Mouse (Mus musculus): ENCODE measurements at regions not wholly inside any gene's neighbourhood (a gene's known extent, or its start where the extent isn't known, plus 50 kb on each side); places are given as distances from the start of the nearest gene placed in this dataset.
A peak's percentile ranks its signal among the peaks of the same experiment; 100 is the strongest.

DNA sequence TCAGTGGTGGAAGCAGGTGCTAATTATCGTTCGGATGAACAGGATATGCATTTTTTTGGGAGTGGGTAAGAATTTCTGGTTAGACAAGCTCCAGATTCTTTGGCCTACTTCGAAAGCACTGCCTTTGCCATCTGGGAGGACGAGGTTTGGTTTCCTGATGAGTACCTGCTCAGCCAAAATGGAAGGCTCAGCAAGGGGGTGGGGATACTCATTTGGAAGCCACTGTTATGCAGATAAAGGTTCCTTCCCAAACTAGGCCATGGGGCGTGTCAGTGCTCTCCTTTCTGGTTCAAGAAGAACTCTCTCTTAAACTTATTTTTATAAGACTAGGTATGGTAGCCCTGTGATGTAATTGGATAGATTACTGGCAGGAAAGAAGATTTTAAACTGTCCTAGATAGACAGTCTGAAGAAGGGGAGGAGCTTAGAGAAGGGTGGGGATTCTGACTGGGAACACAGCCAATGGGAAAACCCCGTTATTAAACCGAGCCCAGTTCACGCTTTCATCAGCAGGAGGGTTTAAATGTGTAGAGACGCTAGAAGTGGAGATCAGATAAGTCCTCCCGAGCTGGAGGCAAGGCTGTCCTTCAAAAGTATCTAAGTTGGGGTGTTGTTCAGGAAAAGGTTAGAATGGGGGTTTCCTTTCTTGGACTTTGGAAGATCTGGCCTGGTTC is 119.7 kb upstream of the Bmp2 start:
- Histone ChIP-seq H3K36me3 (no peaks in the 10 kb centered on the region), H3K27ac (replicated peaks) (no peak overlapping the region), H3K27me3 (no peaks in the 10 kb centered on the region), H3K4me1 (no peaks in the 10 kb centered on the region), H3K9me3 (no peaks in the 10 kb centered on the region), H3K4me2 (replicated peaks) (no peak overlapping the region), H3K9ac (replicated peaks) (no peak overlapping the region), H3K4me3 (no peak overlapping the region)
- WGBS = 88% methylated on average over 10 of the region's 10 CpGs
- no peak for ATAC-seq (replicated peaks)

DNA sequence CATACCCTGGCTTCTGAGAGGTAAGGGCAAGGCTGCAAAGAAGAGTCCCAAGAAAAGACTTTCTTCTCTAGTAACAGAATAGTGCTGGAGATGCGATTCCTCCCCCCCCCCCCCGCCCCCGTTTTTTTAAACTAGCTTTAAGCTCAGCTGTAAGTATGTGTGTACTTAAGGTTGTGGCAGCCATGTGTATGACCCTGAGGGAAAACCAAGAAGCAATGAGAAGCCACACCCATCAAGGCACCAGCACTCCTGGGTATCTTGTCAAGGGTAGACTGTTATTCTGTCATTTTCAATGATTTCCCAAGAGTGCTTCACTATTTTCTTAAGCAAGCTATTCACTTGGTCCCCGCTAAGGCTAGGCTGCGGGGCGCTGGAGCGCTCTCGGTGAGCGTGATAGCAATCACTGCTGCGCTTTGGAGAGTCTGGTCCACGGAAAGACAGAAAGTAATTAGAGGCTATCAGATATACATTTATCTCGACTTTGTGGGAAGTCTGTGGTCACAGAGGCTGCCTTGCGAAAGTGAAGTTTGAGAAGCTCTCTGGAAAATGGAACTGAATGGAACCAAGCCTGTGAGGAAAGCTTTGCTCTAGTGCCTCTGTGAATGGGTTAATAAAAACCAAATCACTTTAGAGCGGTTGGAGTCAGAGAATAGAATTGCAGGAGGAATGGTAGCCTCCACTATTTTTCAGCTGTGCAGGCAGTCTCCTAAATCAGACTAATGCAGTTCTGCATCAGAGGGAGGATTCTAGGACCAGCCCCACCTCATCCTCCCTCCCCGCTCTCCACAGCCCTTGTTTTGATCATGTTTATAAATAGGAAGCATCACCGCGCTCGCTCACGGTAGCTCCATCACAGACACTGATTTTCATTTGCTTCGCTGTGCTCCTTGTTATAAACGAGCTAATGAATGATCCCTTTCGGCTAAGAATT is 114.8 kb upstream of the Bmp2 start:
- 51% methylated on average over 22 of the region's 22 CpGs for WGBS

DNA sequence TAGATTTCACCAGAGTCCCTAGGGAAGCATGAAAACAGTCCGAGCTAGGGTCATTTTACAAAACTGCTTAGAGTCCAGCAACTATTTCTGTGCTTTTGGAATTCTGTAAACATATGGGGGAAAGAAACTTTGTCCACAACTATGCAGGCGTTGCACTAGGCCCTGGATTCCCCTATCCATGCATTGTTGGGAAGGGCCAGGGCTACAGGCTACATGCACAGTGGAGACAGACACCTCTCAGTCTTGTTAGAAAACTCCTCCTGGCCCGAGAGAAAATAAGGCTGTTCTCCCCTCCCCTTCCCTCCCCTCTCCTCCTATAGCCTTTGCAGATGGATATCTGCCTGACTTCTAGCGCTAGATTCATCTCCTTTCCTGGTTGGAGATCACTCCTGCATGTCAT is 113.9 kb upstream of the Bmp2 start:
- Histone ChIP-seq H3K4me2 (replicated peaks) (peak overlapping the region; percentile 41), H3K36me3 (no peaks in the 10 kb centered on the region), H3K27me3 (no peaks in the 10 kb centered on the region), H3K9ac (replicated peaks) (0 out of 2 replicates have a peak overlapping the region, but pooled peaks have one; percentile 23), H3K27ac (replicated peaks) (no peak overlapping the region), H3K4me1 (peaks cover 7% of the 10 kb centered on the region; the same call in 1 of the 2 replicates), H3K4me3 (peak overlapping the region; percentile 20; the same call in 1 of the 2 replicates), H3K9me3 (no peaks in the 10 kb centered on the region)
- peak; percentile 53 for ATAC-seq (replicated peaks)
- 50% methylated on average over 4 of the region's 4 CpGs for WGBS

More for the DNA sequence above, 114.8 kb upstream of the Bmp2 start:
- Histone ChIP-seq H3K4me3 (peak overlapping the region; percentile 20), H3K36me3 (no peaks in the 10 kb centered on the region), H3K4me1 (peaks cover 7% of the 10 kb centered on the region; the same call in 1 of the 2 replicates), H3K9ac (replicated peaks) (peak overlapping the region; percentile 23; the same call in 1 of the 2 replicates), H3K27ac (replicated peaks) (0 out of 2 replicates have a peak overlapping the region, but pooled peaks have one; percentile 17), H3K4me2 (replicated peaks) (peak overlapping the region; percentile 41), H3K9me3 (no peaks in the 10 kb centered on the region), H3K27me3 (no peaks in the 10 kb centered on the region)
- ATAC-seq (replicated peaks) = peak; percentile 78

DNA sequence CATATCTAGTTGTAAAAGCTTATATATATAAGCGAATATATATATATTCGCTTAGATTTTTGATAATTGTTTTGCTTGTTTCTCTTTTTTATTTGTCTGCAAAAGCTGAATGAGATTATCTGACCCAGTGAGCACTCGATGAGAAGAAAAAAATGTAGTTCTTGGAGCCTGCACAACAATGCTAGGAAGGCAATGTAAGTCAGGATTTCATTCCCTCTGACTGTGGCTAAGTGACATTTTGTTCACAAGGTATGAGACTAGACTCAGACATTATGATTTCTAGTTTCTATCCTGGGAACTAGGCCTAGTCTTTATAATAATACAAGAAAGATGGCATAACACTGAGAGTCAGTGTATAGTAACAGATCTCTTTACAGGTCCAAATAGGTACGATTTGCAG is 108.9 kb upstream of the Bmp2 start:
- no peak for ATAC-seq (replicated peaks)
- 91% methylated on average over 4 of the region's 4 CpGs for WGBS
- H3K4me1 ChIP-seq = no peaks in the 10 kb centered on the region
- no peak overlapping the region for H3K4me2 ChIP-seq (replicated peaks)
- no peak overlapping the region for H3K4me3 ChIP-seq
- no peak overlapping the region for H3K9ac ChIP-seq (replicated peaks)
- H3K27me3 ChIP-seq = no peaks in the 10 kb centered on the region
- H3K27ac ChIP-seq (replicated peaks) = no peak overlapping the region
- H3K36me3 ChIP-seq = no peaks in the 10 kb centered on the region
- H3K9me3 ChIP-seq = no peaks in the 10 kb centered on the region

DNA sequence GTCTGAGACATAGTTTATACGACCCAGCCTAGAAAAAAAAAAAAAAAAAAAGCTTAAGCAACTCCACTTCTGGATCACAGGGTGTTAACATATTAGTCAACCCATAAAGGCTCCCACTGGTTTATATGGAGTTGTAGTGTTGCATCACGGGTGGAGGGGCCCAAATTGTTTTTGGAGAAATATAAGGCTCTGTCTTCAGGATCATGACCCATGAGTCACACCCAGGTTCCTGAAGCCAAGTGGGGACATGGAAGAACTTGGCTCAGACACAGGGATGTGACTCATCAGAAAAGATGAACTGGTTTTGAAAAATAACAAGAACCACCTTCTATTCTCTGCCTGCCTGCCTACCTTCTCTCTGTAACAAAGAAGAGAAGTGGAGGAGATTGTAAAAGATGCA is 108.5 kb upstream of the Bmp2 start:
- H3K4me3 ChIP-seq = no peak overlapping the region
- ATAC-seq (replicated peaks) = no peak

DNA sequence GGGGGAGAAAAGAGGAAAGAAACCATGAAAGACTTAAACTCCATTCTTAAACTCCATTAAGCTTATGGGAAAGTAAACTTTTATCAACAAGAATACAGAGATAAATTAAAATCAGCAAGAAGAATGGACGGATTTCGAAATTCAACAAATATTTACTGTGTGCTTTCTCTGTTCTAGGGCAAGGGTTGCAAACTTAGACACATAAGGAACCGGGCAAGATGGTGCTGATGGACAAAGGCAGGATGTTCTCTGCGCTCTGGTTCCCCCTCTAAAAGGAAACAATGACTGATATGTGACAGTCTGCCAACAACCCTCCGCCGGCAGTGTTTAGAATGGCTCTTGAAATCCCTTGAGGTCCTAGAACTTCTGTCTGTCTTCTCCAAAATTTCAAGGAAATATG is 99.0 kb upstream of the Bmp2 start:
- H3K9me3 ChIP-seq = no peaks in the 10 kb centered on the region
- no peaks in the 10 kb centered on the region for H3K4me1 ChIP-seq
- H3K9ac ChIP-seq (replicated peaks) = no peak overlapping the region
- WGBS = 87% methylated on average over 6 of the region's 6 CpGs
- H3K4me2 ChIP-seq (replicated peaks) = no peak overlapping the region
- no peaks in the 10 kb centered on the region for H3K36me3 ChIP-seq
- no peak for ATAC-seq (replicated peaks)
- no peak overlapping the region for H3K4me3 ChIP-seq
- no peaks in the 10 kb centered on the region for H3K27me3 ChIP-seq
- H3K27ac ChIP-seq (replicated peaks) = no peak overlapping the region

More for the DNA sequence above, 108.5 kb upstream of the Bmp2 start:
- Histone ChIP-seq H3K27me3 (no peaks in the 10 kb centered on the region), H3K36me3 (no peaks in the 10 kb centered on the region), H3K27ac (replicated peaks) (no peak overlapping the region), H3K9ac (replicated peaks) (no peak overlapping the region), H3K4me2 (replicated peaks) (no peak overlapping the region), H3K9me3 (no peaks in the 10 kb centered on the region), H3K4me1 (no peaks in the 10 kb centered on the region)
- 85% methylated on average over 2 of the region's 2 CpGs for WGBS

DNA sequence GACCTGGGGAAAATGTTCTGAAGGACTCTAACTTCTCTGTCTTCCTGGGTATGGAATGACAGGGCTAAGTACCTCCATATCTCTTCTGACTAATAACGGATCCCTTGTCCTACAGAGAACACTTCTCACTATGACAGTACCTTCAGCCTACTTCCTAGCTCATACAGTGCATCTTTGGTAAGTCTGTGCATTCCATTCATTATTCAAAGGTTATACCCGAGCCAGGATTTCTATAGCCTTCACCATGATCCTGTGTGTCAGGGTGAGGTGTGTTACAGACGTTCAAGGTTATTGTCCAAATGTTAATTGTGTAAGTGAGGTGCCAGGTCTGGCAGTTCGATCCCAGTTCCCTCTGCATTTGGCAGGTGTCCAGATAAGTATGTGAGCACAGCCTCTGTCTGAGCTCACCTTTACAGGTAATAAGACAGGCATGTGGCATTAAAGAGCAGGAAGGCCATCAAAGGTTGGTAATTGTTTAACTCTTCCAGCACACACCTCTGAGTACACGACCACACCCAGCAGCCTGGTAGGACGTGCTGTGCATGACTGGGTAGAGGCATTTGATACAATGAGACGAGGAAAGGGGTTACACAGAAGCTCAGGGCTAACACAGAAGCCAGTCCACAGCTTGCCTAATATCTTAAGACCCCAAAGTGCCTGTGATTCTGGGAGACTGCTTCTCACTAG is 96.3 kb upstream of the Bmp2 start:
- WGBS = 77% methylated on average over 7 of the region's 7 CpGs
- no peak for ATAC-seq (replicated peaks)

DNA sequence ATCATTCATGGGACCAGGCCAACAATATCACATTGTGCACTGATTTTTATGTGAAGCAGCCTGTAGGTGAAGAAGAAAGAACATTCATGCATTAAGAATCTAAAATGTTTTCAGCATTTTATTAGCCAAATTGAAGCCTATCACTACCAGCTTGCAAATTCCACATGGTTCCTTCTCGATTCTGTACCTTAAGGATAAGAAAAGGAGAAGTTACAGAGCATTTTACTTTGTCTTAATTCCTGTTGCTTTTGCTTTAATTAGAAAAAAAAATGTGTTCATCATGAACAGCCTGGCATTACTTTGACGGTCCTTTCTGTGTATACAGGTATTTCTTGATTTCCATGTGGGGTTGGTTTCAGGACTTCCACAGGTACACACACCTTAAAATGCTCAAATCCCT is 95.2 kb upstream of the Bmp2 start:
- no peaks in the 10 kb centered on the region for H3K27me3 ChIP-seq
- H3K36me3 ChIP-seq = no peaks in the 10 kb centered on the region
- no peak for ATAC-seq (replicated peaks)
- no peak overlapping the region for H3K4me2 ChIP-seq (replicated peaks)
- H3K4me1 ChIP-seq = no peaks in the 10 kb centered on the region
- H3K9me3 ChIP-seq = no peaks in the 10 kb centered on the region
- H3K9ac ChIP-seq (replicated peaks) = no peak overlapping the region
- no peak overlapping the region for H3K4me3 ChIP-seq
- WGBS = 93% methylated on average over 2 of the region's 2 CpGs
- no peak overlapping the region for H3K27ac ChIP-seq (replicated peaks)

More for the DNA sequence above, 96.3 kb upstream of the Bmp2 start:
- Histone ChIP-seq H3K4me2 (replicated peaks) (no peak overlapping the region), H3K36me3 (no peaks in the 10 kb centered on the region), H3K27me3 (no peaks in the 10 kb centered on the region), H3K9ac (replicated peaks) (no peak overlapping the region), H3K9me3 (no peaks in the 10 kb centered on the region), H3K27ac (replicated peaks) (no peak overlapping the region), H3K4me3 (no peak overlapping the region), H3K4me1 (no peaks in the 10 kb centered on the region)

DNA sequence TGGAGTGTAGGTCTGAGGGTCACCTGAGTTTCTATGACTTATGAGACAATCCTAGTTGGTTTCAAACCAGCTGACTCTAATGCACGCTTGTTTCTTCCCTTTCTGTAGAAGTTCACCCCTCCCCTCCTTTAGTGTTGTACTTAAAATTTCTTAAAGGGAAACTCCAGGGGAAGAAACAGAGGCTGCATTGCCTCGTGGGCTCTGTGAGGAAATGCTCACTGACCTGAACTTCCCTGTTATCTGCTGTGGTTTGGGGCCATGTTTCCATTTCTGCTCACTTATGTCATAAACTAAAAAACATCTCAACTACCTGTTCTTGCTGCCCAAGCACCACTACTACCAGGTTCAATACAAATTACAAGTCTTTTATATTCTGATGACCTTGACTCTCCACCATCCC is 93.2 kb upstream of the Bmp2 start:
- Histone ChIP-seq H3K27ac (replicated peaks) (no peak overlapping the region), H3K9me3 (no peaks in the 10 kb centered on the region), H3K27me3 (no peaks in the 10 kb centered on the region), H3K9ac (replicated peaks) (no peak overlapping the region), H3K4me3 (no peak overlapping the region), H3K36me3 (no peaks in the 10 kb centered on the region), H3K4me1 (no peaks in the 10 kb centered on the region), H3K4me2 (replicated peaks) (no peak overlapping the region)
- ATAC-seq (replicated peaks) = no peak
- 55% methylated on average over 2 of the region's 2 CpGs for WGBS

DNA sequence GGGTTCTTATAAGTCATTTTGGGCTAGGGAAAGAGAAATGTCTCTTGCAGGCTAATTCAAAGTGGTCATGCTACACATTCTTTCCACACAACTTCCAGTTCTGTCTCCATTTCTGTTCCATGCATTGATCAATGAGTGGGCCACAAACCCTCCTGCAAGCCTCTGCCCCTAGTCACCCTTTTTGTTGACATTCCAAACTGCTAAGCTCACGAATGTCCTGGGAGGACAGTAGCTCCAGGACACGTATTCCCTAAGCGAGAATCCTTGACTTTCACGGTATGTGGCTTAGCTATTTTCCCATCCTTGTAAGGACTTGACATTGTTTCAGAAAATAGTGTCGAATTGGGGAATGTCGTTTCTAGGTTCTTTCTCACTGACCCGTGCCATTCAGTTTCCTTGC is 91.1 kb upstream of the Bmp2 start:
- Histone ChIP-seq H3K4me1 (no peaks in the 10 kb centered on the region), H3K27me3 (no peaks in the 10 kb centered on the region), H3K9me3 (no peaks in the 10 kb centered on the region), H3K27ac (replicated peaks) (no peak overlapping the region), H3K36me3 (no peaks in the 10 kb centered on the region), H3K9ac (replicated peaks) (no peak overlapping the region), H3K4me2 (replicated peaks) (no peak overlapping the region), H3K4me3 (no peak overlapping the region)
- WGBS = 85% methylated on average over 7 of the region's 7 CpGs
- ATAC-seq (replicated peaks) = no peak

DNA sequence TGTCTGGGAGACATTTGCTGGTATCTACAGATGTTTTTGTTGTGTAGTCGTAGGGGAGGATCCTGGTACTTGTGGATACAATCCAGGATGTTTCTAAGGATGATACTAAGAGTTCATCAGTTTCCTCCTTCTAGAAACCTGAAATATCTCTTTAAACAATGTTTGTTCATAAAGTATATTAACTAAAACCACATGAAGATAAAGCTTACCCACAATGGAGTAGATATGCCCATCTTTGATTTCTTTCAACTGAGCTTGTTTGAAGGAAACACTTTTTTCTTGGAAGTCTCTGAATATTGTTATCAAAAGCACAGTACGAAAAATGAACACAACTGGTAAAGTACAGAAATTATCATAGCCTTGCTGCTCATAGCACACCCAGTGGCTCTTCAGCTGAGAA is 89.6 kb upstream of the Bmp2 start:
- no peak for ATAC-seq (replicated peaks)
- no peaks in the 10 kb centered on the region for H3K4me1 ChIP-seq
- no peak overlapping the region for H3K27ac ChIP-seq (replicated peaks)
- WGBS = 92% methylated on average over 2 of the region's 2 CpGs
- H3K4me2 ChIP-seq (replicated peaks) = no peak overlapping the region
- no peak overlapping the region for H3K4me3 ChIP-seq
- no peak overlapping the region for H3K9ac ChIP-seq (replicated peaks)
- no peaks in the 10 kb centered on the region for H3K27me3 ChIP-seq
- H3K36me3 ChIP-seq = no peaks in the 10 kb centered on the region
- H3K9me3 ChIP-seq = no peaks in the 10 kb centered on the region

Measured in forebrain, embryonic 15.5 days (tissue).